In genomic region chr7:50924102-50925011, GRCm38 (mm10) we compare ENCODE assay signal across 20 mouse cellular contexts.
DNase-seq lines count a peak whose midpoint lies in the region; ATAC-seq and TF ChIP-seq lines count a peak whose summit lies in the region.
"Had no signal": no experiment of that assay in that cellular context is flagged by ENCODE, and none has a peak within 500 bp of the region (broad histone marks: within the 10 kb centered on the region; RNA-seq: fewer than 3 reads in every experiment).

No protein-coding gene starts in this region.

- no peaks in the 10 kb centered on the region for H3K36me3 ChIP-seq in neural tube, embryonic 11.5 days (ENCODE audit: control insufficient read depth, insufficient read depth, low read length)
- H3K36me3 ChIP-seq in forebrain, embryonic 15.5 days: no peaks in the 10 kb centered on the region
- no peaks in the 10 kb centered on the region for H3K36me3 ChIP-seq in hindbrain, embryonic 14.5 days (replicated peaks; ENCODE audit: control insufficient read depth, insufficient read depth)
- no peaks in the 10 kb centered on the region for H3K36me3 ChIP-seq in intestine, embryonic 16.5 days (ENCODE audit: control insufficient read depth, insufficient read depth, low read length)
- H3K36me3 ChIP-seq: intestine, embryonic 15.5 days; neural tube, embryonic 13.5 days; stomach, embryonic 15.5 days had no signal

- H3K4me2 ChIP-seq in neural tube, embryonic 11.5 days (ENCODE audit: low read depth): no peak overlapping the region
- H3K4me2 ChIP-seq in forebrain, embryonic 15.5 days (replicated peaks): no peak overlapping the region
- no peak overlapping the region for H3K4me2 ChIP-seq in hindbrain, embryonic 14.5 days (replicated peaks)
- no peak overlapping the region for H3K4me2 ChIP-seq in intestine, embryonic 16.5 days (ENCODE audit: low read depth, low read length)
- H3K4me2 ChIP-seq: intestine, embryonic 15.5 days; neural tube, embryonic 13.5 days; stomach, embryonic 15.5 days had no signal

- 24% methylated on average over 6 of the region's 6 CpGs for WGBS in neural tube, embryonic 11.5 days
- WGBS in forebrain, embryonic 15.5 days: 8% methylated on average over 6 of the region's 6 CpGs
- 21% methylated on average over 6 of the region's 6 CpGs for WGBS in hindbrain, embryonic 14.5 days
- 43% methylated on average over 6 of the region's 6 CpGs for WGBS in intestine, embryonic 16.5 days
- WGBS in cerebellum, adult 2 months: 26% methylated on average over 6 of the region's 6 CpGs

- no peaks in the 10 kb centered on the region for H3K27me3 ChIP-seq in neural tube, embryonic 11.5 days (ENCODE audit: control insufficient read depth, insufficient read depth, low read length)
- no peaks in the 10 kb centered on the region for H3K27me3 ChIP-seq in forebrain, embryonic 15.5 days
- H3K27me3 ChIP-seq in hindbrain, embryonic 14.5 days (ENCODE audit: control insufficient read depth, insufficient read depth, low read length): no peaks in the 10 kb centered on the region
- H3K27me3 ChIP-seq in intestine, embryonic 16.5 days (replicated peaks; ENCODE audit: control insufficient read depth, insufficient read depth, low read length): no peaks in the 10 kb centered on the region
- H3K27me3 ChIP-seq in cerebellum, adult 2 months (ENCODE audit: control insufficient read depth, insufficient read depth, low read length): no peaks in the 10 kb centered on the region
- H3K27me3 ChIP-seq: intestine, embryonic 15.5 days; neural tube, embryonic 13.5 days; stomach, embryonic 15.5 days had no signal

- no peak for TF ChIP-seq POLR2A in cerebellum, adult 2 months (IDR thresholded peaks at IDR 0.05; ENCODE audit: borderline replicate concordance, insufficient read depth, low read length)

- peak; percentile 12 for DNase-seq in neural tube, embryonic 11.5 days (ENCODE audit: low spot score)
- no peak for DNase-seq in neural tube, embryonic 10.5 days (ENCODE audit: extremely low spot score, low spot score)
- no peak for DNase-seq in hindbrain, embryonic 14.5 days (ENCODE audit: low spot score)
- DNase-seq in retina, embryonic 14.5 days (ENCODE audit: low spot score): peak; percentile 34
- DNase-seq in cerebellum, postnatal 4 days (ENCODE audit: low spot score in 2 of 2): no peak
- no peak for DNase-seq in cerebellum, adult 2 months
- DNase-seq: adrenal gland, adult 8-10 months; cerebellum, postnatal 10 days; heart, adult 2 months; heart, postnatal 36 days; kidney, postnatal 36 days; liver; liver, postnatal 0 days; lung, postnatal 10 days; thymus, adult 2 months had no signal

- no peaks in the 10 kb centered on the region for H3K9me3 ChIP-seq in neural tube, embryonic 11.5 days (ENCODE audit: control insufficient read depth, low read length)
- no peaks in the 10 kb centered on the region for H3K9me3 ChIP-seq in forebrain, embryonic 15.5 days
- no peaks in the 10 kb centered on the region for H3K9me3 ChIP-seq in hindbrain, embryonic 14.5 days (ENCODE audit: control insufficient read depth, low read length)
- no peaks in the 10 kb centered on the region for H3K9me3 ChIP-seq in intestine, embryonic 16.5 days (ENCODE audit: control insufficient read depth, low read length)
- H3K9me3 ChIP-seq: intestine, embryonic 15.5 days; neural tube, embryonic 13.5 days; stomach, embryonic 15.5 days had no signal

- no peak overlapping the region for H3K27ac ChIP-seq in neural tube, embryonic 11.5 days (ENCODE audit: low read depth, low read length)
- no peak overlapping the region for H3K27ac ChIP-seq in forebrain, embryonic 15.5 days (replicated peaks)
- H3K27ac ChIP-seq in hindbrain, embryonic 14.5 days: no peak overlapping the region
- no peak overlapping the region for H3K27ac ChIP-seq in intestine, embryonic 16.5 days (ENCODE audit: low read length)
- H3K27ac ChIP-seq in cerebellum, adult 2 months (ENCODE audit: insufficient read depth, low read length): no peak overlapping the region
- H3K27ac ChIP-seq: heart, adult 2 months; intestine, embryonic 15.5 days; neural tube, embryonic 13.5 days; stomach, embryonic 15.5 days had no signal

- H3K9ac ChIP-seq in neural tube, embryonic 11.5 days (ENCODE audit: low read length): no peak overlapping the region
- H3K9ac ChIP-seq in forebrain, embryonic 15.5 days (replicated peaks): no peak overlapping the region
- H3K9ac ChIP-seq in hindbrain, embryonic 14.5 days: no peak overlapping the region
- H3K9ac ChIP-seq in intestine, embryonic 16.5 days (ENCODE audit: low read depth, low read length): no peak overlapping the region
- H3K9ac ChIP-seq: intestine, embryonic 15.5 days; liver, postnatal 0 days; neural tube, embryonic 13.5 days; stomach, embryonic 15.5 days had no signal

- no peak overlapping the region for H3K4me3 ChIP-seq in neural tube, embryonic 11.5 days (ENCODE audit: low read depth, low read length)
- no peak overlapping the region for H3K4me3 ChIP-seq in forebrain, embryonic 15.5 days
- H3K4me3 ChIP-seq in hindbrain, embryonic 14.5 days (replicated peaks; ENCODE audit: low read length): no peak overlapping the region
- no peak overlapping the region for H3K4me3 ChIP-seq in intestine, embryonic 16.5 days (ENCODE audit: low read length)
- no peak overlapping the region for H3K4me3 ChIP-seq in cerebellum, adult 2 months (replicated peaks; ENCODE audit: insufficient read depth, low read depth, low read length)
- H3K4me3 ChIP-seq: heart, adult 2 months; intestine, embryonic 15.5 days; neural tube, embryonic 13.5 days; stomach, embryonic 15.5 days had no signal

- TF ChIP-seq CTCF in cerebellum, adult 2 months (IDR thresholded peaks at IDR 0.05; ENCODE audit: borderline replicate concordance, insufficient read depth, low read depth, low read length): no peak

- ATAC-seq in neural tube, embryonic 11.5 days (ENCODE audit: insufficient read depth, low FRiP score, low TSS enrichment): peak; percentile 76; the same call in 1 of the 2 replicates
- peak; percentile 87 for ATAC-seq in forebrain, embryonic 15.5 days (replicated peaks)
- ATAC-seq in hindbrain, embryonic 14.5 days (ENCODE audit: low FRiP score): peak; percentile 65; the same call in 1 of the 2 replicates
- no peak for ATAC-seq in intestine, embryonic 16.5 days
- ATAC-seq: intestine, embryonic 15.5 days; liver, postnatal 0 days had no signal

- H3K4me1 ChIP-seq in neural tube, embryonic 11.5 days (ENCODE audit: control insufficient read depth, insufficient read depth, low read length): no peaks in the 10 kb centered on the region
- H3K4me1 ChIP-seq in forebrain, embryonic 15.5 days: peaks cover 14% of the 10 kb centered on the region
- H3K4me1 ChIP-seq in hindbrain, embryonic 14.5 days (replicated peaks; ENCODE audit: control insufficient read depth, insufficient read depth, low read length): no peaks in the 10 kb centered on the region
- H3K4me1 ChIP-seq in intestine, embryonic 16.5 days (ENCODE audit: control insufficient read depth, insufficient read depth, low read length): no peaks in the 10 kb centered on the region
- H3K4me1 ChIP-seq in cerebellum, adult 2 months (ENCODE audit: control insufficient read depth, insufficient read depth, low read length): no peaks in the 10 kb centered on the region
- H3K4me1 ChIP-seq: intestine, embryonic 15.5 days; stomach, embryonic 15.5 days had no signal

Comparison
In these comparisons a context has a peak if more than half of its experiments do, and no peak if none do; other contexts are left out.
1. DNase-seq: peak in neural tube, embryonic 11.5 days (single experiment) and retina, embryonic 14.5 days (single experiment); none in neural tube, embryonic 10.5 days (single experiment), hindbrain, embryonic 14.5 days (single experiment), cerebellum, postnatal 4 days (0 of 2) and cerebellum, adult 2 months (0 of 2).